Mouse (Mus musculus) thymus, postnatal 25 days (tissue): ENCODE results near the gene Ptchd1.

Source experiments
- DNase-seq: peaks from one replicate; pipeline ENCODE4 v3.0.0; 2022

Ptchd1 gene

GRCm38 (mm10) chrX:155623701-155624281 lies at the start of gene Ptchd1:
Gene Ptchd1, minus strand, starts transcription at chrX:155623814.
- DNase-seq, result no peak

- no peak for DNase-seq
These were observed 34.4 kb upstream of the Ptchd1 start for GRCm38 (mm10) chrX:155657971-155658370.

- no peak for DNase-seq
These were observed 22.4 kb upstream of the Ptchd1 start for GRCm38 (mm10) chrX:155645975-155646374.

GRCm38 (mm10) chrX:155643975-155644374 lies 20.4 kb upstream of the Ptchd1 start:
- no peak for DNase-seq

- no peak for DNase-seq
These were observed 2.1 kb upstream of the Ptchd1 start for GRCm38 (mm10) chrX:155625671-155626196.

- no peak for DNase-seq
These were observed 1.3 kb upstream of the Ptchd1 start for GRCm38 (mm10) chrX:155624895-155625294.

DNA sequence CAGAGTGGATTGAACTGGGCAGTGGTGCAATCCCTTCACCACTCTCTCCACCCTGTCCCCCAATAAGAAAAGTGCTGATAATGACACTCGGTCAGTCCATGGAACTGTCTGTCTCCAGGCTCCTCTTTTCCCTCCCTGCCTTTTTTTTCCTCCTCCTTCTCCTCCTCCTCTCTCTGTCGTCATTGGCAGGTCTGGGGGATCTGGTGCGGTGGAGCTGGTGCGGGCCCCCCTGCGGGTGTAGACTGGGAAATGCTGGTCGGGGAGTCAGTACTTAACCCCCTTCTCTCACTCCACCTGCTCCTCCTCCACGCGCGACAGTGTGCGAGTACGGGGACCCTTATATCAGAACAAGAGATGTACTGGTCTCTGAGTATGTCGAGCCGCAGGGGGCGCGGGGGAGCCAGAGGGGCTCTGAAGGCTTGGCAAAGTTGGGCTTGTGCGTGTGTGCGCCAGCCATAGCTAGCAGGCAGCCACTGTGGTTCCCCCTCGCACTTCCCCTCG lies 777 bp upstream of the Ptchd1 start, which contains the start of gene Gm15155:
TSS of gene Gm15155 (plus strand) at position 401 of the 501 bp plus-strand sequence.
- DNase-seq, result no peak

DNA sequence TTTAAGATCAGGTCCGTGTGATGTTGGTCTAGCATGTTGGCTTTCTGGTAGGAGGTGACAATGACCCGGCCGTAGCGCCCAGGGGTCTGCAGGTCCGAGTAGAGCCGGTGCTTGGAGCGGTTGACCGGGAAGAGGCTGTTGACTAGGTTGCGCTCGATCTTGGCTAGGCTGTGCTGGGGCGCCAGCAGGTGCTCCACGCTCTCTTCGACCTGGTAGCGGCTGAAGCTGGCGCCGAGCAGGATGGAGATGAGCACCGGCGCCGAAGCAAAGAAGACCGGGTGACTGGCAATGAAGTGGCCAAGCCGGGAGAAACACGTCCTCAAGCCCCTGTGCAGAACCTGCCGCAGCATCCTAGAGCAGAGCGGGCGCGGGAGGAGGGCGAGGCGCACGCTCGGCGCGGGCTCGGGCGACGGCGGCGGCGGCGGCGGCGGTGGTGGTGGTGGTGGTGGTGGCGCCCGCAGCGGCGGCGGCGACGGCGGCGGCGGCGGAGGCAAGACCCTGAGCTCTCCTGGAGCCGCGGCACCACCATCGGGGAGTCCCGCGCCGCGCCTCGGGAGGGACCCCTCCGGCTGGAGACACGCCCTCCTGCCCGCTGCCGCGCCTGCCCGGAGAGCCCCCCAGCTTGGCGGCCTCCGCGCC lies 534 bp downstream of the Ptchd1 start:
- no peak for DNase-seq

DNA sequence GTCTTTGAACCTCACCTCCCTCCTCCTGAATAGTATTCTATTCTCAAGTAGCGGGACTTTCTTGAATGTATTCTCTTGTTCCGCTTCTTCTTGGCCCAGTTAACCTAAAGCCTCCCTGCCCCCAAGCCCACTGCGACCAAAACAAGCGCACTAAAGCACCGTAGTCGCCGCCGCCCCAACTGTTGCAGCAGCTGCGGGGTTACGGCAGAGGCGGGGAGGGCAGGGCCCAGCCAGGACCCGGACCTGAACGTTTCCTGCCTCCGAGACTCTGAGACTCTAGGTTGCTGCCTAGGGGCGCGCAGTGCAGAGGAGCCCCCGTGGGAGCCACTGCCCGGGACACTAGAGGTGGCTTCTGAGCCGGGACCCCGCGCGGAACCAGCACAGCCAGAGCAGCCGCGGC lies 1.1 kb downstream of the Ptchd1 start:
- DNase-seq, result no peak

GRCm38 (mm10) chrX:155601196-155601595 lies 22.4 kb downstream of the Ptchd1 start:
- no peak for DNase-seq

GRCm38 (mm10) chrX:155596390-155596789 lies 27.2 kb downstream of the Ptchd1 start:
- DNase-seq, result no peak

DNA sequence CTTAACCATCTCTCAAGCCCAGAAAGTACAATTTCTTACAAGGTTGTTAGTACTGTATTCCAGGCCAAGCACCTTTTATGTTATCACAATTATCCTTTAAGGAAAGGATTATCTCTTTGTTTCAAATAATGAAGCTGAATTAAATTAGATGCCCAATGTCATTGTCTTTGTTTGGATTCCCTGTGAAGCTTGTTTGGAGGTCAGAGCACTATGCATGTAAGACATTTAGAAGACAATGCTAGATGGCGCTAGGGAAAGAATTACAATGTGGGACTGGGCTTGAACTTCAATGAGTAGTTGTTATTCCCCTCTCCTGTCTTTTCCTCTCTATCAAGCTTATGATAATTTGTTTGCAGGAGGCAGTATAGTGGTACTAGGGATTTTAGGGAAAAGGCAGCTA lies 28.9 kb downstream of the Ptchd1 start:
- no peak for DNase-seq

- no peak for DNase-seq
These were observed 31.1 kb downstream of the Ptchd1 start for GRCm38 (mm10) chrX:155592467-155592866.

DNA sequence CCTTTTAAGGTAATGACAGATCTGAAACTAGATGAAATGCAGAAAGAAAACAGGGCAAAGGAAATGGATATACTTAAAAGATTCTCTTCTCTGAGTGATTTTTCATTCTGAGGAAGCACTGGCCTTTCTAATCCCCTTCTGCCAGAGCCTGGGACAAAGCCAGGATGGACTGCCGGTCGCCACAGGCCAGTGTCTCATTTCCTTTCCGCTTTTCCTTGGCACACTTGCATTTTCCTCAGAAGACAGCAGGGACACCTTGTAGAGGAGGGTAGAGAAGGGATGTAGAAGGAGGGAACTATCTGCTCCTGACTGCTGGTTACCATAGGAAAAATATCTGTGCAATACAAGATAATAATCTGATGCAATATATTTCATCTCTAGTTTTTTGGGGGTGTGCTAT lies 32.1 kb downstream of the Ptchd1 start:
- no peak for DNase-seq

GRCm38 (mm10) chrX:155584586-155584985 lies 39.0 kb downstream of the Ptchd1 start:
- DNase-seq, result no peak

- no peak for DNase-seq
These were observed 43.8 kb downstream of the Ptchd1 start for GRCm38 (mm10) chrX:155579791-155580190.

GRCm38 (mm10) chrX:155572396-155572795 lies 51.2 kb downstream of the Ptchd1 start:
- no peak for DNase-seq

DNA sequence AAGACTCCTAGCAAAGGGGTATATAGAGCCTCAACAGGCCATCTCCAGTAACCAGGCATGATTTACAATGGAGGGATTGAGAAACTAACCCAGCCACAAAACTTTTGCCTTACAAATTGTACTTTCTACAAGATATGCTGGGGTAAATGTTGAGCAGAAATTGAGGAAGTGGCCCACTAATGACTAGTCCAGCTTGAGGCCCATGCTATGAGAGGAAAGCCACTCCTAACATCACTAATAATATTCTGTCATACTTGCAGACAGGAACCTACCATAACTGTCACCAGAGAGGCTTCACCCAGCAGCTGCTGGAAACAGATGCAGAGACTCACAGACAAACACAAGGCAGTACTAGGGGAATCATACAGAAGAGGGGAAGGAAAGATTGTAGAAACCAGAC lies 79.8 kb downstream of the Ptchd1 start:
- no peak for DNase-seq
